Mouse (Mus musculus): ENCODE measurements around the gene Gnb2.
A peak's percentile ranks its signal among the peaks of the same experiment; 100 is the strongest.

Gene Gnb2

DNA sequence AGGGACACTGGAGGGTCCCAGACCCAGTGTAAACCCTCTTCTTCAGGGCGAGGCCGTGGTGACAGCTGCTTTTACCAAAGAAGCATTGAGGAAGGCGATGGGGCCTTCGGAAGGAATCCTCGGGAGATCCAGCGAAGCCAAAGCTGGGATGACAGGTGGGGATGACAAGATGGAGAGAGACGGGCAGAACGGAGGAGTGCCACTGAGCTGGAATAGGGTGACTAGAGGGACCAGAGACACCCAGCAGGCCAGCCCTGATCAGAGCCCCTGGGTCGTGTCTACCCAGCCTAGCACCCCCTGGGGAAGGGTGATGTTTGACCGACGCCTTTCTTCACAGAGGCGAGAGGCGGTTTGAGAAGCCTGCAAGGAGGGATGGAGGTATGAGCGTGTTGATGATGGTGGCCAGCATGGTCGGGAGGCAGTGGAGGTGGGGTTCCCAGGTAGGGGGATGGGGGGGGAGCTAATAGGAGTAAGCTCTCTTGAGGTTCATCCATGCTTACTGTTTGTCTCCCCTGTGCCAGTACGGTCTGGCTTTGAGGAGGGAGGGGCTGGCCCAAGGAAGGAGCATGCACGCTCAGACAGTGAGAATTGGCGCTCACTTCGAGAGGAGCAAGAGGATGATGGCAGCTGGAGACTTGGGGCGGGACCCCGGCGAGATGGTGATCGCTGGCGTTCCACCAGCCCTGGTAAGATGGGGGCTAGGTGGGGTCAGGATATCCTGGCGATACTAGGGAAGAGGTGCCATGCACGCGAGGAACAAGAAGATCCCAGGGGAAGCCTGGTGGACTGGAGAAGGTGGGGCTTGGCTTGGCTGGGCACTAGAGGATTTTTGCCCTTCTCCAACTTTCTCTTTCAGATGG lies 13.4 kb downstream of the Gnb2 start:
- DNase-seq (ENCODE audit: low read depth, low spot score), result no peak

DNA sequence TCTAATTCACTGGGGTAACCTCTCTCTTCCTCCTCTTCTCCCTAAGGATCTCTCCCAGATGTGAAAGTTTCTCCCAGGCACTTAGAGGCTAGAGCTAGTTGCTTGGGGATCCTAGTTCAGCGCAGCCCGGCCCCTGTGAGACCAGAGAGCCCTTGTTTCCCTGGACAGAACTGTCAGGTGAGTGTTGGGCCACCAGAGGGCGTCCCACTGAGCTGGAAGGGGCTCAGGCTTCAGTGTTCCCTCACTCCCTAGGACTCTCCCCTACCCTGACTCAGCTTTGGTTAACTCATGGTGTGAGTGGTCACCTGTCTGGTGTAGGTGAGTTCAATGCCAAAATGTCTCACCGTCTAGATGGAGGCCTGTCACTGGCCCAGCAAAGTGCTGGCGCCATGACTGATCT lies 14.9 kb downstream of the Gnb2 start, which contains the start of gene Gigyf1:
Gigyf1 (plus strand) TSS at position 113 of the 400 bp plus-strand sequence.
- peak; percentile 60 for DNase-seq (ENCODE audit: low read depth, low spot score)

DNA sequence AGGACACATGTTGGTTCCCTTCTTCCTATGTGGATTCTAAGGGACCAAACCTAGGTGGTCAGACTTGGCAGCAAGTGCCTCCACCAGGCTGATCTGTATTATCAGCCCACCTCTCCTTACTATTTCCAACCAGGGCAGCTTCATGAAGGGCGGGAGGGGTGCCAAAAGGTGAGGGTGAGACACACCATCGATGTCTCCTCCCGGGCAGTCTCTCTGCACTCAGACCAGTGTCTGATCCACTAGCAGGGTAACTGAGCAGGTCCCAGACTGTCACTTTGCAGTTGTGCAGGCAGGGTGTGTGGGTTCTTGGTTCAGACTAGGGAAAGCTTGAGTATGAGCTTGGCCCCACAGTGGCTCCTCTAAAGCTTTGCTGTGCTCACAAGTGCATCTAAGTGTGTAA lies 18.5 kb downstream of the Gnb2 start:
- no peak for DNase-seq (ENCODE audit: low read depth, low spot score)

DNA sequence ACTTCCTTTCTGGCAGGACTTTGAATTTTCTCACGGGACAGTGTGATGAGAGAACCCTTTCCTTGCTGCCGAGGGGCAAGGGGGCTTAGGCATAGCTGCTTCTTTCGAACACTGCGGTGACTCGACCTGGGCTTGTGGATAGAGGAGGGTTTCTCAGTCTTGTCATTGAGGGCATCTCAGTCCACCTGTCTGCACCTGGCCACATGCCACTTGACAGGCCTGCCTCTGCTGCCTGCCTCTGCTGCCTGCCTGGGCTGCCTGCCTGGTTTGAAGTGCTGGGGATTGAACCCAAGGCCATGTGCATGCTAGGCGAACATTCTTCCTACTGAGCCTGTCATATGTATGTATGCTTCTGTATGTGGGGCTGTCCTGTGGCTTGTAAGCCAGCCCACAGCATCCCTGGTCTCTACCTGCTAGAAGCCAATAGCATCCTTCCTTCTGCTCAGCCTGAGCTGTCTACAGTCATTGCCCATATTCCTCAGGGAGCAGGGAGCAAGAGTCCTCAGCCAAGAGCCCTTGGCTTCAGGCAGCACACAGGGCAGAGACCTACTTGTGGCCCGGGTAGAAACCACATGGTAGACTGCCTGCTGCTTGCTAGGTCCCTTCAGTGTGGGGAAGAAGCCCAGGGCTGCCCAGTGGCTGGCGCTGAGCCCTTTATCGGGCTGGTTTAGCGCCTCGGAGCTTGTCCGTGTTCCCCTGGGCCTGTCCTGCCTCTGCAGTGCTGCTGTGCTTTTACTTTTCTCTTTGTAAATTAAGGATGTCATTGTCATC lies 19.2 kb downstream of the Gnb2 start:
- DNase-seq (ENCODE audit: low read depth, low spot score), result no peak

DNA sequence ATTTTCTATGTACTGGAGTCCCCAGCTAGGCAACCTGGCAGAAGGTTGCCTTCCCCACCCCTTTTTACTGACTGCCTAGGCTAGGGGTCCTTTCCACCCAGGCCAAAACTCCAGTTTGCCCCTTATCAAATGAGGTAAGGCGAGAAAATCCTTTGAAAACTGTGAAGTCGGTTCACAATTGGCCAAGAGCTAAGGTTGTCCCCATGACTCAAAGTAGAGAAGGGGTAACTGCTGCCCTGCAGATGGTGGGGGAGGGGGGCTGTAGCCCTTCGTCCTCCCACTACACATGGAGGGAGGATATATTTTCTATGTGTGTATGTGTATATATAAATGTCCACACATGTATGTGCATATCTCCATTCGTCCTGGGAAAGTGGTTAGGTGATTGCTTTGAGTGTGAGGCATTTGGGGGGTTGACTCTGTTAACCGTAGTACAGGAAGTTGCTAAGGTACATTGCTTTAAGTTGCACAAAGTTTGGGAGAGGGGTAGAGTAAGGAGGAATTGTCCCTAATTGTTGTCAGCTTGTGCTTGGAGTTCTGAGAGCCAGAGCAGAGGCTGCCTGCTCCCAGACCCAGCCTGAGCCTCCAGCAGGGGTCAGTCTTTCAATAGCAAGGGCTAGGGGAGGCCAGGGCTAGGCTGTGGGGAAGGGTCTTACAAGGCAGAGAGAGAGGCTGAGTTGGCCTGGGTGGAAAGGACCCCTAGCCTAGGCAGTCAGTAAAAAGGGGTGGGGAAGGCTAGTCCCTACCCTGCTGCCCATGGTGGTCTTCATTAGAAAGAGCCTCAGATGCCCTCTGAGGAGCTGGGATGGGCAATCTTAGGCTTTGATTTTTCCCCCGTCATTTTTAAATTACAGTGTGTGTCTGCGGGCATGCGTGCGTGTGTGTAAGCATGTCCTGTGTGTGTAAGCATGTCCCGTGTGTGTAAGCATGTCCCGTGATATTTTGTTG lies 20.2 kb downstream of the Gnb2 start:
- peak; percentile 62 for DNase-seq (ENCODE audit: low read depth, low spot score)

DNA sequence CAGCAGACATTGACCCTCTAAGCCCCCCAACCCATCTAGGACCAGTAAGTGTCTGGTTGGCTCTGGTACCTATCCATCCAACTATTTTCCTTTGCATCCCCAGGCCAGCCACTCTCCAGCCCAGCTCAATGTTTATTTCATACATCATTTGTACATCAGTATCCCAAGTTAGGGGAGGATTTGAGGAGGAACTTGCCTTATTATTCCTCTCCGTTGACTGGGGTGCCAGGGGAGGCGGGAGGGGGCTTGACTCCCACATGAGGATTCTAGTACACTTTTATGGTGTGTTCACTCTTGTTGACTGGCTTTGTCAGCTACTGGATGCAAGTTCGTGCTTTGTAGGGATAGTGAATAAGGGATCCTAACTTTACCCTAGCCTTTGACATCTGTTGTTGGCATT lies 21.6 kb downstream of the Gnb2 start:
- no peak for DNase-seq (ENCODE audit: low read depth, low spot score)

DNA sequence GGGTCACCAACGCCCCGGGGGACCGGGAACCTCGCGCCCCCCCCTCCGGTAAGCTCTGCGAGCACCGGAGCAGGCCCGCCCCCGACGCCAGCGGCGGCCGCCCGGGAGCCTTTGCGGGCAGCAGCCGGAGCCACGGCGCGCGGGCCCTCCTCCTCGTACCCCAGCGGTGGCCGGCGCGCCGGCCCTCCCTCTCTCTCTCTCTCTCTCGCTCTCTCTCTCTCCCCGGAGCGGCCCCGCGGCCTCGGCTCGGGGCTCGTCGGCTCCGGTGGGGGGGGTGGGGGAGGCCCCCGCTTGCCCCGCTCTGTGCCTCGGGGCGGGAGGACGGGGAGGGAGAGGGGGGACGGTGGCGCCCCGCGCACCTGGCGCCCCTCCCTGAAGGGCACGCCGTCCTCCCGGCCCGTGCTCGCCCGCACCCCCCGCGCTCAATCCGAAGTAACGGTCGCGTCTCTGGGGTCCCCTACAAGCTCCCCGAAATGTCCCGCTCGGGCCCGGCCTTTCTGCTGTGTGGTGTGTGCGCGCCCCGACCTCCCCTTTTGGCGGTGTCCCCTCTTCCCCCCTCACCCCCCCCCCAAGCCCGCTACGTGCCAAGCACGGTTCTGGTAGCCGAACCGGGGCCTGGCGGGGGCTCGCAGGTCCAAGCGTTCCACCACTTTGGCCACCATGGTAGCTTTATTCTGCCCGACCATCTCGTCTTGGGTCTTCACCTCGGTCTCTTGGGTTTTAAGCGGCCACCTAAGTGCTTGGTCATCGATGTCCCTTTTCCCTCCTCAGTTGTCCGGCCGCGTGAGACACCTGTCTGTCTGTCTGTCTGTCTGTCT lies 22.5 kb downstream of the Gnb2 start:
- DNase-seq (ENCODE audit: low read depth, low spot score), result no peak

DNA sequence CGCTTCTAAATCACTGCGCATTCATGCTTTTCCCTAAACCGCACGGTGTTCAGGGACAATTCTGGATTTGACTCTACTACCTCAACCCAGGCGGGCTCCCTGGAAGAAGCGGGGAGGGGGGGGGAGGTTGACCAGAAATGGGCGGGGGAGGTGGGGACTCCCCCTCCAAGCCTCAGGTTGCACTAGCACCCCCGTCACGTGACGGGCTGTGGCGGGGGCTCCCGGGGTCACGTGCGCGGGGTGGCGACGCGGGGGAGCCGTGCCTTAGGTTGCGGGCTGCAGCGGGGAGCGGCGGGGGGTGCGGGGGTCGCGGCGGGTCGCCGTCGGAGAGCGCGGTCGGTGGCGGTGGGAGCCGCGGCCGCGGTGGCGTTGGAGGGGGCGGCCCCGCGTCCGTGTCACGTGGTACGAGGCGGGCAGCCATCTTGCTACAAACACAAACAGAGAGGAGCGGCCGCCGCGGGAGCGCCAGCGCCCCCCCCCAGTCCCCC lies 23.3 kb downstream of the Gnb2 start:
- DNase-seq (ENCODE audit: low read depth, low spot score), result peak; percentile 70

DNA sequence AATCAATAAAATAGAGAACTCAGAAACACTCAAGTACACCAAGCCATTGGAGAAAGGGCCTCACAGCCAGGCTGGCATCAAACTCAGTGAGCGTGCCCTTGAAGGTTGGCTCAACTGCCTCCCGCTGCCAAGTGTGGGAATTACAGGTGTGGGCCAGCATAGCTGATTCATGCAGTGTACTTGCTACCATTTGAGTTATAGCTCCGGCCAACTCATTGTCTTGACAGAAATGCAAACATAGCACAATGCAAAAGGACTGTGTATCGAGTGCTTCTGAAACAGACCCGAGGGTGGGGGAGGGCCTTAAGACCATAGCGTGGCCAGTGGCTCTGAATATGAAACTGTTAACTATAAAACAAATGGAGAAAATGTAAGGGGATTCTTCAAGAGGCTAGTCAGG lies 29.3 kb downstream of the Gnb2 start:
- DNase-seq (ENCODE audit: low read depth, low spot score), result peak; percentile 74

DNA sequence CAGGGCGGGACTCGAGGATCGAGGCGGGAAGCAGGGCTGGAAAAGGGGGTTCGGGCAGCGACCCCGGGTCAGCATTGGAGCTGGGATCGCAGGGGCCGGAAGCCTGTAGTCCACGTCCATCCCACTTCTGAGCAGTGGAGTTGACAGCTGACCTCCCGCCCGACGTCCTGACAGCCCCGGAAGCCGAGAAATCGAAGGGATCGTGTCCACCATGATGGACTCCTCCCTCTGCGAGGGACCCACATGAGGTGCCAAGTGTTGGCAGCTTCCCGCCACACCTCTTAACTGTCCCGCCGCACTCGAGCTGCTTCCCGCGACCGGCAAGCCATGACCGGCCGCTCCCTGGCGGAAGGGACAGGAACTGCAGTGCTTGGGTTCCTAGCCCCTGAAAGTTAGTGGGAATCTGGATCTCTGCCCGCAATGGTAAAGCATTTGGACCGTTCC lies 30.6 kb downstream of the Gnb2 start:
- peak; percentile 97 for DNase-seq (ENCODE audit: low read depth, low spot score)

DNA sequence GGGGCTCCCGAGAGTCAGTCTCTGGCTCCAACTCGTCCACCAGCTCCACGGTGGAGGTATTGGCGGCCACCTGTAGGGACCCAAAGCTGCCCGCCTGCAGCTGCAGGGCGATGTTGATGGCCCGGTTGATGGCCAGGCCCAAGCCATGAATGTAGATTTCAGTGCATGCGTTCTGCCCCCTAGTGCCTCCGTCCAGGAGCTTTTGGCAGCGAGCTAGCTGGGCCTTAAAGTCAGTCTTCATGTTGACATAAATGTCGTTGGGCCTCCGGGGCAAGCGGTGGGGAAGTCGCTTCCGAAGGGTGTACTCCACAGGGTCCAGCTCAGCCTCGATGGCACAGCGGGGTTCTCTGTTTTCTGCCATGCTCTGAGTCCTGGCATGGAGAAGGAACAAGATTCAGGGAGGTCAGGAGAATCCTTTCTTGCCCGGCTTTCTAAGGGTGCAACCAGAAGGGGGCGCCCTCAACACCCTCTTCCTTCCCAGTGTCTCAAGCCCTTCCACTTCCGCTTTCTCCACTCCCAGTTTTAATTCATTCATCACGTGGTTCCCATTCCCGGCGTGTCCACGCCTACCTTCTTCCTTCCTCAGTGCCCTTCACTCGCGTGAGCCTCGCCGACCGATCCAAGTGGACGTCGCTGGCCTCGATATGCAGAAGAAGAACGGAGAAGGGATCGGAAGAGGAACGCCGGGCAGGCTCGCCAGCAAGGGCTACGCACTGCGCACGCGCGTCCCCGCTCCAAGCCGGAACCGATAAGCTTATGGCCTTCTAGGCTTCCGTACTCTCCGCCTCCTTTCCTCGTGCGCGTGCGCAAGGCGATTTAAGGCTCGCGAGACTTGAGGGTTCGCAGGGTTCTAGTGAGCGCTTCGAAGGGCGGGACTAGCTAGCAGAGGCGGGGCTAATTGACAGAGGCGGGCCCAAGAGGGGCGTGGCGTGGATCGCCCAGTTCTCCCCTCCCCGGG lies 31.3 kb downstream of the Gnb2 start, which contains the start of gene Pop7:
Pop7 (minus strand) TSS at position 810 of the 958 bp plus-strand sequence.
- DNase-seq (ENCODE audit: low read depth, low spot score), result peak; percentile 100

DNA sequence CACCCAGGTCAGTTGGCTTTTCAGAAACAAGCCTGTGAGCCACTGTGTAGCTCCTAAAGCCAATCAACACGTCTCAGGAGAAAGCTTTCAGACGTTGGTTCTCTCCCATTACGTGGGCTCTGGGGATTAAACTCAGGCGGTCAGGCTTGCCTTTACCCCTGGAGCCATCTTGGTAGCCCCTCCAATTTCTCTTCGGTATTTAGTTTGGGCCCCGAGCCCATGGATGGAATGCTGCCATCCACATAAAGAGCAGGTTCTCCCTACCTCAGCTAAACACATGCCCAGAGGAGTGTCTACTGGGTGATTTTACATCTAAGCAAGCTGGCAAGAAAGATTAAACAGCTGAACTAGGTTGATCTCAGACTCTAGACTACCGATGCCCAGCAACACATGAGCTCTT lies 33.1 kb downstream of the Gnb2 start:
- no peak for DNase-seq (ENCODE audit: low read depth, low spot score)

DNA sequence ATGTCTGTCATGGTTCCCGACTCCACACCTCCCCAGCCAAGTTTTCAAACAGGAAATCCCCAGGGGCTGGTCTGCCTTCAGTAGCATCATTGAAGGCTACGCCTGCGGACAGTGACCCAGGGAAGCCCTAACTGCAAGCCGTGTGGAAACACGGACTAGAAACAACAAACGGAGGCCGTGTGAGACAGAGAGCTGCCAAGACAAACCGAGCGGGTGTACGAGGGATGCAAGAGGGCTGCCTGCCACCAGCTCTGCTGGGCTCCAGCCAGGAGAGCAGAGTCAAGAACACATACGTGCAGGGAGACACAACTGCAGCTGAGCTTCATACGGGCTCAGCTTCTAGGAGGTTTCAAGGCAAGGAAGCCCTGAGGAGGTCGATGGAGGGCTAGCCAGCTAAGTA lies 39.5 kb downstream of the Gnb2 start:
- DNase-seq (ENCODE audit: low read depth, low spot score), result no peak

DNA sequence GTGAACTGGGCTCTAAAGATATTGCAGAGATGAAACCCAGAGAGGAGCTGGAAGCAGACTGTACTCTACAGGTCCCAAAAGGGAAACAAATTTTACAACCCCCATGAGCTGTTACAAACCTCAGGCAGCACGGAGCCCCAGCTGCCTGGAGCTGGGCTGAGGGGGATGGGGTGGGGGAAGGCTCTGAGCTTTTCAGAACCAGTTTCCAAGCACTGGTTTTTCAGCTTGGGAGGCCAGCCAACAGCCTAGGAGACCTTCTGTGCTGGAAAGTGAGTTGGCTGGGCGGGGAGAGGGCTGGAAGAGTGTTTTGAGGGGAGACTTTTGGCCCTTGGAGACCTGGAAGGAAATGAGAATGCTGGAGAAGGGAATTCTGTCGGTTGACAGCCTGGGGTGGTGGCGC lies 41.8 kb downstream of the Gnb2 start:
- DNase-seq (ENCODE audit: low read depth, low spot score), result no peak

DNA sequence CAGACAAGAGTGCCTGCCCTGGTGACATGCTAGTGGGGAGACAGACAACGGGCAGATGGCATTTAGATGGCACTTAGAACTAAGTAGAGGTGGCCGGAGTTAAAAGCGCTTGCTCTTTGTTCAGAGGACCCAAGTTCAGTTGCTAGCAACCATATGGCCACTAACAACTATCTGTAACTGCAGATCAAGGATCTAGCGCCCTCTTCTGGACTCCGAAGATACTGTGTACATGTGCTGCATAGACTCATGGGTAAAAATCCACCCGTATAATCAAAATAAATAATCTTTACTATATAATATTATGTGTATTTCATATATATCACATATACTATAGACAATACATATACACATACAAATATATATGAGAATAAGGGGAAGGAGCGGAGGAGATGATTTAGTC lies 45.7 kb downstream of the Gnb2 start:
- peak; percentile 43 for DNase-seq (ENCODE audit: low read depth, low spot score)

DNA sequence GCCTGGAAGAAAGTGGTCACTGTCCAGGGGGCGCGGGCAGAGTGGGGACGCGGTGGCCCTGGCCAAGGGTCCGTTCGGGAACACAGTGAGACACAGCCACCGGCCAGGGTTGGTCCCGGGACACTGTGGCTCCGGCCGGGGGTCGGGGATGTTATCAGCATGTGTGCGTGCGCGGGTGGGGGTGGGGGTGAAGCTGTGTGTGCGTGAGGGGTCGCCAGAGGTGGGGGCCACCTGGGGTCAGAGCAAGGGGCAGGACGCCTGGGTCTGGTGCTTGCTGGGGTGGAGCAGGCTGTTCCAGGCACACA lies 47.5 kb downstream of the Gnb2 start:
- no peak for DNase-seq (ENCODE audit: low read depth, low spot score)

DNA sequence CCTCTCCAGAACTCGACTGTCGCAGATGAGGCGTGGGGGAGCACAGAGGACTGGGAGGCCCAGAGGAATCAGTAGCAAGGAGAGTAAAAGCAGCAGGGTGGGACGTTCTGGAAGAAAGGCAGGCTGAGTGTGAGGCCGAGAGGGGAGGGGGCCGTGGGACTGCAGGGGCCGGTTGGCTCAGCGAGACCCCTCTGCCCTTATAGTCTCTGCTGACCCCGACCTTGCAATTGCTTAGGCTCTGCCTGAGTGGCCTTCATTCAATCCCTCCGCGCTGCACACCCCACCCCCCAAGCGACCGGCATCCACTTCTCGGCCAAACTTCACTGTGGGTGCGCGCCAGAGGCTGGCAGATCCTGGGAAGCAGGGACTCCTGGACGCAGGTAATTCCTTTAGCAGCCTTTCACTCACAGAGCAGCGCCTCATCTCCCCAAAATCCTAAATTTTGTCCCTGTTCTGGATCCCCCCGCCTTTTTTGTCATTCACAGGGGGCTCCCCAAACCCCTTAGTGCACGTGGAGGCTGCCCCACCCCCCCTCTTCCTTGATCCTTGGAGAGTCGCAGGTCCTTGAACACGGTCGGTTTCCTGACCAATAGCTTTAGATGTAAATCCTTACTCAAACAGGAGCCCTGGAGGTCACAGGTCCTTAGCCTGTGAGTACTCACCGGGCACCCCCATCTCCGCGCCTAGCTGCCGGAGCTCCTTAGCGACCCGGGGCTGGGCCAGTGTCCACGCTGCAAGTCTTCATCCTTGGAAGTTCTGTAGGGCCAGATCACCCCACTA lies 48.0 kb downstream of the Gnb2 start:
- DNase-seq (ENCODE audit: low read depth, low spot score), result no peak

DNA sequence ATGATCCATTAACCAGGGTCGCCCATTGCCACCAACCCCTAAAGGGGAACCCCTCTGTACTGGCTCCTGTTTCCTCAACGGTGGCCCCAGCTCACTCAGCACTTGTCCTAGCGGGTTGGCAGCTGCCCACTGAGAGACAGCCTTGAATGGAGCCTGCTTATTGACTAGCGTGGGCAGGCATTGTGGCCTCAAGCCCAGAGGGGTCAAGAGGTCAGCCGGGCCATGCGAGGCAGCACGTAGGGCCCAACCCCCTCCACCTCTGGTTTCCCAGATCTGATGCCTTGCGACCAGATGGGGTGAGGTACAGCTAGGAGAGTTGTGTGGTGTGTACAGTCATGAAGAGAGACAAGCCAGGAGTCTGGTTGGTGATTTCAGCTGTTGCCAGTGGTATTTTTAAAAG lies 51.4 kb downstream of the Gnb2 start:
- DNase-seq (ENCODE audit: low read depth, low spot score), result no peak

DNA sequence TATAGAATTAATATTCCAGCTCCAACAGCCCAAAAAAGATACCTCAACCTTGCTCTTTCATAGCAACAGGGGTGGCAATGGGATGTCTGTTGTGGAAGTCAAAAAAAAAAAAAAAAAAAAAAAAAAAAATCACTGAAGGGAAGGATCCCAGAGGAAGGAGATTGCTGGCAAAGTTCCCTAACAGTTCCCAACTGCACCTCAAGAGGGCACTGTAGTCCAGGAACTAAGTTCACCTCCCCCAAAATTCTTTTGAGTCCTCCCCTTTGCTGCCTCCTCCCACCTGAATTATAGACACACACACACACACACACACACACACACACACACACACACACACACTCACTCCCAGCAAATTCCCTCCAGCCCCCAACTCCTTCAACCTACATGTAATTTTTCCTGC lies 52.2 kb downstream of the Gnb2 start:
- DNase-seq (ENCODE audit: low read depth, low spot score), result peak; percentile 96
